Mouse (Mus musculus) embryonic fibroblast, embryonic 13.5 days (primary cell): ENCODE results near the gene Foxn3. TPM values are rescaled to one million over a fixed set of nuclear protein-coding genes. Genes with fewer than 3 reads are reported as not detected.
A peak's percentile ranks its signal among the peaks of the same experiment; 100 is the strongest.

Experiments used
- H3K27ac ChIP-seq: 2 replicates; pipeline ENCODE4 v1.5.1; 2012; ENCODE audit warnings: low read length, control low read depth, inconsistent platforms; ENCODE audit not compliant: insufficient read depth
- H3K4me1 ChIP-seq: 2 replicates; pipeline ENCODE4 v1.6.1; 2011; ENCODE audit warnings: low read length; ENCODE audit not compliant: control insufficient read depth, insufficient read depth
- H3K4me3 ChIP-seq: 2 replicates; pipeline ENCODE4 v1.5.1; 2011; ENCODE audit warnings: mild to moderate bottlenecking, control low read depth, low read length; ENCODE audit not compliant: insufficient read depth
- CTCF ChIP-seq: IDR thresholded peaks from 2 replicates; pipeline ENCODE4 v1.5.1; 2011; ENCODE audit warnings: mild to moderate bottlenecking, control low read depth, low read length, moderate library complexity, borderline replicate concordance; ENCODE audit not compliant: insufficient read depth
- POLR2A ChIP-seq: IDR thresholded peaks from 2 replicates; pipeline ENCODE4 v1.6.1; 2011; ENCODE audit warnings: low read depth, mild to moderate bottlenecking, control low read depth, low read length, moderate library complexity
- polyA plus RNA-seq: library from polyadenylated mRNA; stranded (reverse); fragments of >200 nt; gene quantifications from 2 replicates; pipeline ENCODE4 v1.2.4, GENCODE M21; 2011; ENCODE audit warnings: low read depth; ENCODE audit not compliant: missing spikeins, insufficient read length

The Foxn3 gene
- polyA plus RNA-seq, 1 experiment, result 59.0 TPM

DNA sequence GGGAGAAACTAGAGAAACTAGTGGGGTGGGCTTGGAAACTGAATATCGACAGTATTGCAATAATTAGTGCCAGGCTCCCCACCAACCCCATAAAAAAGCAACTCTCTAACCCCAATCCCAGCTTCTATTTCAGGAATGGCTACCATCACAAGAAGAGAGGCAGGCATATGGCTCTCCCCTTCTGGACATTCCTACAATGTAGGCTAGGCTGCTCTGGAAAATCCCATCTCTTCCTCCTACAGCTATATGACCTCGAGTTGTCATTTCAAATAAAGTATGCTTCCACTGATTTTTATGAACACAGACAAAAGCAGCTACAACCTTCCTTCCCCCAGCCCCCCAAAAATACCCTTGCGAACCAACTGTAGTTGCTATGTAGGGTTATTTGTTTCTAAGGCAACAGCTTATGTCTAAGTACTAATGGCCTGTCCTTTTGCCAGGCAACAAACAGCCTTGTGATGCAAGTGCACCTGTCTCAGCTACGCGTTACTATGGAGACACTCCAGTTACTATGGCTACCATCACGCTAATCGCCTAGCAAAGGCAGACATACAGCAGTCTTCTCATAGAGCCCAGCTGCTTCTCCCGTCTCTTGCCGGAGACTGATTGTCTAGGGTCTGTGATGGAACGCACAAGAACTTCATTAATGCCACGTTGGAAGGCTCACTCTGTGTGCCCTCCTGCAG is 223.6 kb downstream of the Foxn3 start:
- Histone ChIP-seq H3K4me1 (peaks cover 17% of the 10 kb centered on the region), H3K4me3 (no peak overlapping the region), H3K27ac (no peak overlapping the region)
- TF ChIP-seq POLR2A (no peak), CTCF (no peak)

- Histone ChIP-seq H3K27ac (no peak overlapping the region), H3K4me1 (peaks cover 17% of the 10 kb centered on the region), H3K4me3 (no peak overlapping the region)
- TF ChIP-seq POLR2A (no peak), CTCF (no peak)
Measured at GRCm38 (mm10) chr12:99338754-99339153, 224.6 kb downstream of the Foxn3 start.

DNA sequence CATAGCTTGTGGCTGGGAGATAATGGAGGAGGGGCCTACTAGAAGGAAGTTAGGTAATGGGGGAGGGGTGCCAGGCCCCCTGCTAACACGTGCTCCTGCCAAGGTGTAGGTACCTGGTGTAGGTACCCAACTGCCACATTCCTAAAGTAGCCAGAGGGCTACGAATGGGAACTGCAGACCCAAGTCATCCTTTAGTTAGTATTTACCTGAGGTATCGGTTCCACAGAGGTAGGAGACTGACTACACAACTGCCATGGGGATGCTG is 226.3 kb downstream of the Foxn3 start:
- no peak overlapping the region for H3K4me3 ChIP-seq
- no peak for TF ChIP-seq POLR2A
- no peak for TF ChIP-seq CTCF
- H3K4me1 ChIP-seq, result peaks cover 17% of the 10 kb centered on the region
- peak overlapping the region; percentile 99 for H3K27ac ChIP-seq

DNA sequence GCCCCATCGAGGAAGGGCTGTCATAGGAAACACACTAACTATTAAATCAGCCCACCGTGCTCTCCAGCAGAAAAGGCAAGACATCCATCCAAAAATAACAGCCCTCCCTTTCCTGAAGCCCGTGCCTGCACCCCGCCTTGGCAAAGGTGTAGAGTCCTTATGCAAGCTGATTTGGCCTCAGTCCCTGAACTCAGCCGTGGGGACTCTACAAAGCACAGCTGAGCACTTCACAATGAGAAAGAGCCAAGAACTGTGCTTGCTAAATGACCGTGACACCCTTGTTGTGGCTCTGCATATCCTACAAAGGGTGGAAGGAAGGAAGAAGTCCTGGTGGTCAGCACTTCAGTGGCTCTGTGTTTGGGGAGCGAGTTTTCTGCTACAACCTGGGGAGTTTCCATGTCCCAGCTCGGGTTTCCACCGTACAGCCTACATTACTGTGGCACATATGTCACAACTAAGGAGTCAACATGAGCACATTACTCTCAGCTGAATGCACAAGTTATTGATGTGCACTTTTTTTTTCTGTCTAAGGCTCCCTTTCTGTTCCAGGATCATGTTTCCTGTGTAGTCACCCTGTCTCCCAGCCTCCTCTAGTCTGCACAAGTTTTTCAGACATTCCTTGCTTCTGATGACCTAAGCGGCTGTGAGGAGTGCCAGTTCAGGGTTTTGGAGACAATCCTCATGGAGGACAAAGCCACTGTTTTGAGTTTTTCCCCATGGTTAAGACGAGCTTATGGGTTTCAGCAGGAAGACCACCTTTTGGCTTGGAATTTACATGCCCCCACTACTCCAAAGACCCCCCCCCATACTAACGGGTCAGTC is 226.8 kb downstream of the Foxn3 start:
- no peak for TF ChIP-seq POLR2A
- no peak for TF ChIP-seq CTCF
- peaks cover 17% of the 10 kb centered on the region for H3K4me1 ChIP-seq
- peak overlapping the region; percentile 99 for H3K27ac ChIP-seq
- no peak overlapping the region for H3K4me3 ChIP-seq

- Histone ChIP-seq H3K4me1 (peaks cover 17% of the 10 kb centered on the region), H3K27ac (peak overlapping the region; percentile 99), H3K4me3 (no peak overlapping the region)
- TF ChIP-seq POLR2A, result no peak
- no peak for TF ChIP-seq CTCF
Measured at GRCm38 (mm10) chr12:99335628-99336027, 227.8 kb downstream of the Foxn3 start.

- no peak overlapping the region for H3K4me3 ChIP-seq
- H3K4me1 ChIP-seq, result peaks cover 16% of the 10 kb centered on the region
- TF ChIP-seq CTCF, result no peak
- TF ChIP-seq POLR2A, result no peak
- no peak overlapping the region for H3K27ac ChIP-seq
Measured at GRCm38 (mm10) chr12:99334026-99334425, 229.4 kb downstream of the Foxn3 start.

GRCm38 (mm10) chr12:99333304-99333968 is 229.9 kb downstream of the Foxn3 start:
- no peak overlapping the region for H3K27ac ChIP-seq
- H3K4me3 ChIP-seq, result no peak overlapping the region
- H3K4me1 ChIP-seq, result peaks cover 13% of the 10 kb centered on the region
- TF ChIP-seq CTCF, result no peak
- no peak for TF ChIP-seq POLR2A

GRCm38 (mm10) chr12:99332144-99332807 is 231.1 kb downstream of the Foxn3 start:
- Histone ChIP-seq H3K27ac (no peak overlapping the region), H3K4me3 (no peak overlapping the region), H3K4me1 (peaks cover 12% of the 10 kb centered on the region)
- TF ChIP-seq POLR2A (no peak), CTCF (no peak)

GRCm38 (mm10) chr12:99331341-99331947 is 231.9 kb downstream of the Foxn3 start:
- no peak overlapping the region for H3K27ac ChIP-seq

More at GRCm38 (mm10) chr12:99331341-99331947, 231.9 kb downstream of the Foxn3 start:
- H3K4me3 ChIP-seq, result no peak overlapping the region
- H3K4me1 ChIP-seq, result peaks cover 6% of the 10 kb centered on the region
- TF ChIP-seq CTCF, result no peak
- TF ChIP-seq POLR2A, result no peak
